Mouse (Mus musculus) E14TG2a.4 (cell line): Measurements from ENCODE around the gene Tnr.

Experiments used
- H3K27me3 ChIP-seq: 2 replicates; pipeline ENCODE4 v1.6.1; 2014; ENCODE audit warnings: low read length, control low read depth; ENCODE audit not compliant: insufficient read depth
- H3K36me3 ChIP-seq: 2 replicates; pipeline ENCODE4 v1.6.1; 2014; ENCODE audit warnings: low read length, control low read depth; ENCODE audit not compliant: insufficient read depth
- H3K4me1 ChIP-seq: replicated peaks from 2 replicates; pipeline ENCODE4 v1.6.1; 2014; ENCODE audit warnings: low read depth, low read length, control low read depth
- H3K4me3 ChIP-seq: replicated peaks from 2 replicates; pipeline ENCODE4 v1.5.1; 2014; ENCODE audit warnings: mild to moderate bottlenecking, low read length
- H3K9me3 ChIP-seq: 2 replicates; pipeline ENCODE4 v1.6.1; 2014; ENCODE audit warnings: low read length, control low read depth
- CTCF ChIP-seq: conservative IDR thresholded peaks from 2 replicates; pipeline ENCODE4 v1.5.1; 2014; ENCODE audit warnings: low read length
- NANOG ChIP-seq: IDR thresholded peaks from 2 replicates; pipeline ENCODE4 v1.6.1; 2014; ENCODE audit warnings: borderline replicate concordance, low read length, mixed read lengths
- POU5F1 ChIP-seq: IDR thresholded peaks from 2 replicates; pipeline ENCODE4 v1.6.1; 2014; ENCODE audit warnings: low read length, borderline replicate concordance

Tnr gene

DNA sequence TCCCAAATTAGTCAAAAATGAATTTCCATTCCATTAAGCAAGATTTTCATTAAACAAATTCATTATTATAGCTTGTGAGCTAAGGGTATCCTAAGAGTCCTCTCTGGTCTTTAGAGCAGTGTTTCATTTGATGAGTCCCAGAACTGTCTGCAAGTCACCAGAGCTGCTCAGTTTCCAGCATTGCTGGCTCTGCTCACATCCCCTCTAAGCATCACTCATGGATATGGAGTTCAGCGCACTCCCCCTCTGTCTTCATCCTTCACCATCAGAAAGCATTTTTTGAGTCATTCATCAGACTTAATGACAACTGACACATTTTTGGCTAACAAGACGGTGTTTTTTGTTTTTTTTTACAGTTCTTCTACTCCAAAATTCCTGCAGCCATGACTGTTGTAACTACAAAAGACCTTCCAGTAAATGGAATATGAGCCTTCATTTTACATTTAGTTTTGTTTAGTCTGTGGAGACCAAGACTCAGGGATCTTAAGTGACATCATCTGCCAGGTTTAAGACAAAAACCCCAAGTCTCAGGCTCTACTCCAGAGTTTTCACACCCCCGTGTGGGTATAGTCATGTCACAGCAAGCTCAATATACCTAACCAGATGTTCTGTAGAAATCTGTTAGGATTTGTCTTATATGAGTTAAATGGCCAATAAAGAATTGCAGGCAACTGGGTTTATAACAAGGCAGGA, 338.4 kb downstream of the Tnr start:
- Histone ChIP-seq H3K4me3 (no peak overlapping the region), H3K9me3 (peaks cover 6% of the 10 kb centered on the region), H3K4me1 (0 out of 2 replicates have a peak, but pooled peaks cover 3% of the 10 kb centered on the region), H3K36me3 (no peaks in the 10 kb centered on the region), H3K27me3 (no peaks in the 10 kb centered on the region)
- no peak for TF ChIP-seq POU5F1
- no peak for TF ChIP-seq NANOG
- no peak for TF ChIP-seq CTCF

DNA sequence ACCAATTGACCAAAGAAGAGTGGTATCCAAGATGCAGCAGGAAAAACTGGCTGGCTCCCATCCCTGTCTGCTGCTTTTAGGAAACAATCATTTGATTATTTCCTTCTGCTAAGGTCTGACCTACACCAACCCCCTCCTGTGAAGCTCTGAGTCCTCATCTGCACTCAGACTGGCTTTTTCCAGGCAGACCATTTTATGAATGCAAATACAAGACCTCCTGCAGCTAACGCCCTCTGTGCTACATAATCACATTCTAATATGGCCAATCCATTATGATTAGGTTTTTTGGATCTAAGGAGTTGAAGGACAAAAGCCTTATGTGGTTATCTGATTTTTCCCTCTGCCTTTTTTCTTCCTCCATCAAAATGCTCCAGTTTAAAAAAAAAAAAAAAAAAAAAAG, 342.1 kb downstream of the Tnr start:
- Histone ChIP-seq H3K9me3 (peaks cover 11% of the 10 kb centered on the region), H3K27me3 (no peaks in the 10 kb centered on the region), H3K4me1 (0 out of 2 replicates have a peak, but pooled peaks cover 3% of the 10 kb centered on the region), H3K4me3 (no peak overlapping the region), H3K36me3 (no peaks in the 10 kb centered on the region)
- peak; percentile 88 for TF ChIP-seq NANOG
- no peak for TF ChIP-seq POU5F1

DNA sequence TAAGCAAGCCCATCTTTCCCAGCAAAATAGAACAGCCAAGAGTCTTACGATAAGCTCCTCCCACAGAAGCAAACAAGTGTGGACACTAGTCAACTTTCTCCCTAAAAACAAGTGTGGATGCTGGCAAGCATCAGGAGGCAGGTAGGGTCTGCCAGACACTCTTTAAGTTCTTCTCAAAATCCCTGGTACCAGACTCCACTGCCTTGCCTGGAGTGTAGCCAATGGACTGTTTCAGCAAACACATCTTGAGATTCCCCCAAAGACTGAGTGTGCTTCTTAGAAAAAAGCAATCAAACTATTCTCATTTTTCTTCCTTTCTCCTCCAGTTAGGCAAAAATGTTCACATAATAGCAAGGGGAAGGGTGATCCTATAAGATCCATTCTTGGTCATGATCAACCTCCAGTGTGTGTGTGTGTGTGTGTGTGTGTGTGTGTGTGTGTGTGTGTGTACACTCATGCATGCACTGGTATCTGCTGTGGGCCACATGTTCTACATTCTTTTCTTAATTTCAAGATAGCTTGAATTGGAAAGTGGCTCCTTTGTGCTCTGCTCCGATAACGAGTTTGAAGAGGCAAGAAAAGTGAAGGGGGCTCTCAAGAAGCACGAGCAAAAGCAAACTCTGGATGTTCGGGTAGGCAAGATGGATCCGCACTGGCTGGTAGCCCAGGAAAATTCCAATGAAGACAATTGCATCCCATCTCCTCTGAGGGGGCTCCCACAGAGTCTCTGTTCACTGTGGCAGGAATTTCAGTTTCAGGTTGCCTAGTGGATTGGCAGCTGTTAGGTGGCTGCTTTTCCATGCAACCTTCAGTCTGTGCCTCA, 346.3 kb downstream of the Tnr start:
- H3K4me3 ChIP-seq, result no peak overlapping the region
- TF ChIP-seq CTCF (no peak), POU5F1 (no peak), NANOG (no peak)
- no peaks in the 10 kb centered on the region for H3K27me3 ChIP-seq
- H3K36me3 ChIP-seq, result no peaks in the 10 kb centered on the region
- H3K9me3 ChIP-seq, result peaks cover 11% of the 10 kb centered on the region
- 0 out of 2 replicates have a peak, but pooled peaks cover 3% of the 10 kb centered on the region for H3K4me1 ChIP-seq

DNA sequence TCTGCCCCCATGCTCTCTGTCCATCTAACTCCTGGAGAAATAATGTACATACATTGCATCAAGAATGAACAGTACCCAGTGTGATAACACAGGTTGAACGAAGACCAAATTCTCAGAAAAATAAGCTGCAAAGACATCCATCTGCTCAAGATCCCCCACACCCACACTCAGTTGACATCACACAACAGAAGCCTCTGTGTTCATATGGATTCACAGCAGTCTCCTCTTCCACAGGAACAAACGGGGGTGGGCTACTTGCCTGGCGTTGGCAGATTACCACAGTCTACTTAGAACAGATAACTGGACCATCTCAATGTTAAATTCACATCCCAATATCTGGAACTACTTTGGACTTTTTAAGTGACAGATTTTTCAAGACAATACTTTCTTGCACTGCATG, 349.3 kb downstream of the Tnr start:
- TF ChIP-seq NANOG, result no peak
- TF ChIP-seq CTCF, result no peak
- no peak for TF ChIP-seq POU5F1
- Histone ChIP-seq H3K9me3 (peaks cover 11% of the 10 kb centered on the region), H3K27me3 (no peaks in the 10 kb centered on the region), H3K36me3 (no peaks in the 10 kb centered on the region), H3K4me3 (no peak overlapping the region), H3K4me1 (no peaks in the 10 kb centered on the region)

DNA sequence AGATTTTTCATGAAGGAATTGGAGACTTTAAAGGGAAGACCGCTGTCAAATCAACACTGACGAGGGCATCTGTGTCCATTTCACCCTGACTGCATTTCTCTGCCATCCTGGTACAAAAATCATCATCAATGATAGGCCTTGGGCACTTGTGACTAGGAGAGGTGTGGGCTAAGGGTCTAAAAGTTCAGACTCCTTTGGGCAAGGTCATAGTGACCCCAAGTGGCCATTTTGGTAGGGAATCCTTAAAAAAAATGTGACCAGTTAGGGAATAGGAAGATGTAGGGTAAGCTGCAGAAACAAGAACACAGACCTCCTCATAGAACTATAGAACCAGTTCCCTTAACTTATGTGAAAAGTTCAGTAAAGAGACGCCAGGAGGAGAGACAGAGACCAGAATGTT, 355.1 kb downstream of the Tnr start:
- Histone ChIP-seq H3K4me1 (no peaks in the 10 kb centered on the region), H3K4me3 (no peak overlapping the region), H3K9me3 (no peaks in the 10 kb centered on the region), H3K27me3 (no peaks in the 10 kb centered on the region), H3K36me3 (no peaks in the 10 kb centered on the region)
- TF ChIP-seq NANOG (no peak), POU5F1 (no peak), CTCF (no peak)

DNA sequence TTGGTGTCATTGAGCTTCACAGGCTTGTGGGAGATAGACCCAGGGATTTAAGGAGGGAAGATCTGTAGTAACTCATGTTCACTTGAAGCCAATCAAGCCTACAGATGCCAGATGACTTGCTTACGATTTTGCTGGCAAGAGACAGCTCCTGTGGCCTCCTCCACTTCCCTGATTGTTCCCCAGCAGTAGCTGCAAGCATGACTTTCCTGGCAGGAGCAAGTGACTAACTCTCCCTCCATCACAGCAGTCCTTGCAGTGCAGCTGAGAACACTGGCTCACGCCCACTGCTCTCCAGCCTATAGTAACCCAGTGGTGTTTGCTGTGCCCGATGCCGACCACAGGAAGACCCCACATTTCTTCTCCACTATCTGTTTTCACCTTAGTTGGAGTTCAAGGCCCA, 356.3 kb downstream of the Tnr start:
- no peak for TF ChIP-seq CTCF
- no peak for TF ChIP-seq POU5F1
- no peak for TF ChIP-seq NANOG
- Histone ChIP-seq H3K9me3 (no peaks in the 10 kb centered on the region), H3K4me3 (no peak overlapping the region), H3K27me3 (no peaks in the 10 kb centered on the region), H3K36me3 (no peaks in the 10 kb centered on the region), H3K4me1 (no peaks in the 10 kb centered on the region)

DNA sequence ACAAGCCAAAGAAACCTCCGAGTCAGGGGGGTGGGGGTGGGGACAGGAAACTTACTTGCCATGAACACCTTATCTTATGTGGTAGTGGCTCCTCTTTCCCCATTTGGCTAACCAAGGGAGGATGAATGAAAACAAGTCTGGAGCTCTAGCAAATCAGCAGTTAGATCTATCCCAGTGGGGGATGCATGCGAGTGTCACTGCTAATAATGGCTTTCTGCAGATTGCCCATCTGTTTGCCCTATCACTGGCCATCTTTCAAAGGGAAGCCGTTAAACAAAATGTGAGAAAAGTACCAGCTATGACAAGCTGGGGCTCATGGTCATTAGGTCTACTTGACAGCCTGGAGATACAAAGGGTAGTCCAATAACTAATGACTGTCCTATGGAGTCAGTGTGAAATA, 361.9 kb downstream of the Tnr start:
- TF ChIP-seq CTCF (no peak), POU5F1 (no peak), NANOG (no peak)
- Histone ChIP-seq H3K9me3 (no peaks in the 10 kb centered on the region), H3K4me3 (no peak overlapping the region), H3K36me3 (no peaks in the 10 kb centered on the region), H3K4me1 (no peaks in the 10 kb centered on the region), H3K27me3 (no peaks in the 10 kb centered on the region)

DNA sequence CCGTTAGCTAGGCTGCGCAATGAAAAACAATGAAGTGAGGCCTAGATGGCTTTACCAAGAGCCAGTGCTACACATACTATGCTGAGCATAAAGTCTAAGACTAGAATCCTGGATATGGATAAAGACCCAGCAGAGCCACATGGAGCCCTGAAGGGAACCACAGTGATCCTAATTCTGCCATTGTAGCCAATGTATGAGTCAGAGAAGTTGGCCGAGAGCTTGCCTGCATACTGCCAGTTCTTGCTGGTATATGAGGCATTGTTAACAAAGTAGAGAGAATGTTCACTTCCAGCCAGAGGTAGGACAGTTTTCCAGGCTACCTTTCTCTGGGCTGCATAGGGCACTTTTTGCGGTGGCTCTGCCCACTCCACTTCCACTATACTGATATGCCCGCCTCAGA, 365.0 kb downstream of the Tnr start:
- Histone ChIP-seq H3K4me1 (no peaks in the 10 kb centered on the region), H3K27me3 (no peaks in the 10 kb centered on the region), H3K9me3 (no peaks in the 10 kb centered on the region), H3K36me3 (no peaks in the 10 kb centered on the region), H3K4me3 (no peak overlapping the region)
- TF ChIP-seq NANOG, result no peak
